Mouse (Mus musculus): ENCODE results near the gene Ireb2.

- no peak for TF ChIP-seq CTCF (IDR thresholded peaks at IDR 0.05)
- TF ChIP-seq EP300 (IDR thresholded peaks at IDR 0.05), result no peak
Observed at GRCm38 (mm10) chr9:54856121-54856520, 7.5 kb upstream of the Ireb2 start.

Measured in lung, postnatal 0 days (tissue).